Mouse (Mus musculus): ENCODE results near the gene Meis1. TPM values are rescaled to one million over a fixed set of nuclear protein-coding genes. Genes with fewer than 3 reads are reported as not detected.

The Meis1 gene
- total RNA-seq, 2 experiments from 2014 or later: 3.6 to 4.5 TPM

- no peak for DNase-seq (ENCODE audit: low spot score in 2 of 2)
- intact Hi-C loops (cut with DNase I): loop anchor here (10.0 kb wide), 1 partner anchor 1742 kb away; no protein-coding TSS in a partner anchor
These were observed 2.1 kb downstream of the Meis1 start for GRCm38 (mm10) chr11:19016481-19017220.

- DNase-seq (ENCODE audit: low spot score in 2 of 2): no peak
- intact Hi-C loops (cut with DNase I): loop anchor here (10.0 kb wide), 1 partner anchor 1741 kb away; no protein-coding TSS in a partner anchor
These were observed 2.9 kb downstream of the Meis1 start for GRCm38 (mm10) chr11:19015731-19016461.

DNA sequence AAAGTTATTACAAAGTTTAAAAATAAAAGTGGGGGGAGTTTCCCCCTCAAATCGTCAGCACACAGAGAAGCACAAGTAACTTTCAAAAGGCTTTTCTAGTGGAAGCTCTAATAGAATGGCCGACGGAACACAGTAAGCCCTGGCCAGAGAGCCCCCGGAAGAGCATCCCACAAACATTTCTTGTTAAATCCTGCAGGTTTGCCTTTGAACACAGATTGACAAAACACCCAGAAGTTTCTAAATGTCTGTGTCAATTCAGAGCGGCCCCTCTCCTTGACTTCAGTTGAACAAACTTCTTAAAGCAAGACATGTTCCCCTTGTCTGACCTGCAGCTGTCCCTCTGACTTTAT is 3.4 kb downstream of the Meis1 start:
- no peak for DNase-seq (ENCODE audit: low spot score in 2 of 2)
- intact Hi-C loops (cut with DNase I): loop anchor here (10.0 kb wide), 1 partner anchor 1741 kb away; no protein-coding TSS in a partner anchor

DNA sequence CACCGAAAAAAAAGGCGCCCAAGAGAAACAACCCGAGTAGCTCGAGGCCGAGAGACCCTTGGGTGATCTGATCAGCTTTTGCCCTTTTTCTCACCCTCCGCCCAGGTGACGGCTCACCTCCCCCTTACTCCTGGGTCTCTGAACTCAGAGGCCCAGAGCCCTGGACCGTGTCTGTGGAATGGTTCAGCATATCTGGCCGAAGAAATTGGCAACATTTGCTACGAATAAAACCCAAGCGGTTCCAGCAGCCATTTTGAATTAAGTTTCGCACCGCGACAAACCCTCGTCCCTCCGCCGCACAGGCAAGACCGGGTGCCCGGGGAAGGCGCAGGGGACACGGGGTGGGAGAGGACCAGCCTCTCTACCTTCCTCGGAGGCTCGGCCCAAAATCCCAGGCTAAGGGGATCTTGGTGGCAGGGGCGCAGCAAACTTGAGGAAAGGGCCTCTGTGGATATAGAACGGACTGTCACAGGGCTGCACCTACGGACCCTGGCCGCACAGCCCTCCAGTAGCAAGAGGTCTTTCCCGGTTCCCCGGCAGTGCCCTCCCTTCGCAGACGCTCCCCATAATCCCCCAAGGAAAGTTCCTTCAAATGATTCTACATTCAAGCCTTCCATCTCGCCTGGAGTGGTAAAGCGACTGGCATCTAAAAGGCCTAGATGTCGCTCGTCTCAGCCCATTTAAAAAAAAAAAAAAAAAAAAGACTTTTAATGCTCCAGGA is 4.2 kb downstream of the Meis1 start:
- intact Hi-C loops (cut with DNase I): loop anchor here (10.0 kb wide), 1 partner anchor 1740 kb away; no protein-coding TSS in a partner anchor
- no peak for DNase-seq (ENCODE audit: low spot score in 2 of 2)

DNA sequence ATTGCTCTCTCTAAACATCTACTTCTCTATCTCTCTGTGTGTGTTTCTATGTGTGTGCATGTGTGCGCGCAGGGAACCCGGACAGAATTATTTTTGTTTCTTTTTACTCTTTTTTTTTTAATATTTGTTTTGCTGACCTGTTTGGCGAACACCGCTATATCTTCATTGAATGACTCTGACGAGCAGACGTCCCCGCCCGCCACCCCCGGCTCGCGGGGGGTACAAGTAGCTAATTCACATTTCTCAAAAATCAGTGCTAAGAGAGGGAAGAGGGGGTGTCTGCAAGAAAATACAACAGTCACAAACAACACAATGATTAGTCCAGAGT is 4.7 kb downstream of the Meis1 start:
- intact Hi-C loops (cut with DNase I): loop anchor here (10.0 kb wide), 1 partner anchor 1739 kb away; no protein-coding TSS in a partner anchor
- no peak for DNase-seq (ENCODE audit: low spot score in 2 of 2)

GRCm38 (mm10) chr11:19013141-19014112 is 5.4 kb downstream of the Meis1 start:
- no peak for DNase-seq (ENCODE audit: low spot score in 2 of 2)
- intact Hi-C loops (cut with DNase I): loop anchor here (10.0 kb wide), 1 partner anchor 1739 kb away; no protein-coding TSS in a partner anchor

DNA sequence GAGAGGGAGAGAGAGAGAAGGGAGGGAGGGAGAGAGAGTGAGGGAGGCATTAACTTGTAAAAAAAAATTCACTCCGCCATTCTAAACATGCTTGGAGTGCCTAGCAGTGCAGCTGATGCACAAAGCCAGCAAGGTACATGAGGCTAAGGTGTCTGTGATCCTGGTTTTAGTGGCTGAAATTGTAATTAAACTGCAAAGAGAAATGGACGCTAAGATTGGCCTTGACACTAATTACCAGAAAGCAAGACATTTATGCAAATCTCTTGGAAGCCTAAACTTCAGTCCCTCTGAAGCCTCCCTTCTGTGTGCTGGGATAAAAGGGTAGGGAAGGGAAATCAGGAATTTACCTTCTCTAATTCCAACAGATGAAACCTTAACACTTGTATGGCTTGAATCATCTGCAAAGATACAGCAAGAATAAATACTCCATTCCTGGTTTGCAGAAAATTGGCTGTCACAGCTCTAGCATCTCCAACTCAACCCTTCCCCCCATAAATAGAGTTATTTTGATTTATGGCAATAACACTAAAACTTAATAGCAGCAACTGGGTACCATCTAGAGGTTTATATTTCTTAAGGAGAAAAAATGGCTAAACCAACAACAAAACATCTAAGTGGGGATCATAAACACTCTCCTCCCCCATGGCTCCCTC is 6.2 kb downstream of the Meis1 start:
- intact Hi-C loops (cut with DNase I): loop anchor here (10.0 kb wide), 1 partner anchor 1738 kb away; no protein-coding TSS in a partner anchor
- no peak for DNase-seq (ENCODE audit: low spot score in 2 of 2)

- intact Hi-C loops (cut with DNase I): loop anchor here (10.0 kb wide), 1 partner anchor 1737 kb away; no protein-coding TSS in a partner anchor
These were observed 6.8 kb downstream of the Meis1 start for GRCm38 (mm10) chr11:19012001-19012400.

GRCm38 (mm10) chr11:19011108-19011805 is 7.5 kb downstream of the Meis1 start:
- DNase-seq (ENCODE audit: low spot score in 2 of 2): no peak
- intact Hi-C loops (cut with DNase I): loop anchor here (10.0 kb wide), 1 partner anchor 1736 kb away; no protein-coding TSS in a partner anchor

More at GRCm38 (mm10) chr11:19012001-19012400, 6.8 kb downstream of the Meis1 start:
- DNase-seq (ENCODE audit: low spot score in 2 of 2): no peak

GRCm38 (mm10) chr11:19010396-19010811 is 8.4 kb downstream of the Meis1 start:
- intact Hi-C loops (cut with DNase I): loop anchor here (10.0 kb wide), 1 partner anchor 1736 kb away; no protein-coding TSS in a partner anchor
- no peak for DNase-seq (ENCODE audit: low spot score in 2 of 2)

- intact Hi-C loops (cut with DNase I): loop anchor here (10.0 kb wide), 1 partner anchor 1735 kb away; no protein-coding TSS in a partner anchor
These were observed 9.0 kb downstream of the Meis1 start for GRCm38 (mm10) chr11:19009536-19010395.

DNA sequence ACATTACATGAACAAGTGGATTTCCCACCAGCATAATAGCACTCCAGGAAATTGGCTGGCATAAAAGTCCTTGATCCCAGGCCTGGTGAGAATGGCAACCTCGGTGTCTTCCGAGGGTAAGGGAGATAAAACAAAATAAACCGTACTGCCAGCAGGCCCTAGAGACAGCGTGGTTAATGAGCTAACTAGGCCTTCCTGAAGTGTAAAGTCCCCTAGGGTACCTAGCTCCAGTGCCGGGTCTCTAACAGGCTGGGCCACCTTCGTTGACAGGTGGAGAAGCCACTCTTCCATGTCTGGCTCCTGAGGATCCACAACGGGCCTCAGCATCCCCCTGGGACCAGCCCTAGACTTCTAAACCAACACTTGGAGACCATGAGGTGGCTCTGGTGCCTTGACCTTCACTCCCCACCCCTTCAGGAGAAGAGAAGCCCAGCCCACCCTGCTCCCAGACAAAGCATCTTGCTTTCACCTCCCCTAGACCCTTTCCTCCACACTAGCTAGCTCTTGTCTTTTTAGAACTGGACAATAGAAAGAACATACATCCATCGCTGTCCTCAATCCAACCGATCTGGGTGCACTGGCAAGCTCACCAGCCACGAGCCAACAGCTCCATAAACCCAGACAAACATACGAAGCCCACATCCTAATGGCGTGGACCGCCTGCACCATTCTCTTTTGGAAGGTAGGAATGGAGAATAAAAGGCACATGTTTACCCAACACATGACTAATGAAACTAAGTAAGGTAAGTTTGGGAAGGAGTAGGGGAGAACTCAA is 10.0 kb downstream of the Meis1 start:
- DNase-seq (ENCODE audit: low spot score in 2 of 2): no peak
- intact Hi-C loops (cut with DNase I): no loop called here

More at GRCm38 (mm10) chr11:19009536-19010395, 9.0 kb downstream of the Meis1 start:
- DNase-seq (ENCODE audit: low spot score in 2 of 2): no peak

DNA sequence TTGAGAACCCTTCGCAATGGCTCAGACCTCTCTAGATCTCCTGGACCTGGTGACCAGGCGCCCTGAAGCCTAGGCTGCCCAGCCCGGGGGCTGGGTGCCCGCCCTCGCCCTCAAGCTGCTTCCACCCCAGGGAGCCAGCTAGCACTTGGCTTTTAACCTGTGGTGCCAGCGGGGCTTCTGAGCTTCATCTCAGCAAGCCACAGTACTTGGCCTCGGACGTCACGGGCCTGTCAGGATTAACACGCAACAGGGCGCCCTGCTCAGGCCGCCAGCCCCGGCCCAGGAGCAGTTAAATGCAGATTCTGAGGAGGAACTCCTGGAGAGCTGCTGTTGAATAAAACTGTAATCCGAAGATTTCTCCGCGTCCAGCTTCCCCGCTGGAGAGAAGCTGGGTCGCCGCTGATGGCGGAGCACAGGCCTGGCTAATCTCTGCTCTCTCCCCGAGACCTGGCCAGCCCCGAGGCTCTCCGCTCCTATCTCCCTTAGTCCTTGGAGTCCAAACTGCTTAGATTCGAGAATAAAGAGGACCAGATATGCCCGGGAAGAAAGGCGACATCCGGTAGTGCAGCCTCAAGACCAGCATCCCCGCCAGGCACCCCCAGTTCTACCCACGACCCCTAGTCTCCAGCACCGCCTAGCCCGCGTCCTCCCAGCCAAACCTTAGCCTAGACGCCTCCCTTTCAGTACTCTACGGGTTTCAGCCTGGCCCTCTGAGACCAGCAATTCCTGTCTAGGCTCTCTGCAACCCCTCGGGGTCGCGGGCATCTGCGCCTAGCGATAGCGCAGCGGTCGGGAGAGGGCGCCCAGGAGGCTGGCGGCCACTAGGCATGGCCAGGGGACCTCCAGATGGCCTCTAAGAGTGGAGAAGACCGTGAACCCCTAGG is 11.0 kb downstream of the Meis1 start:
- no peak for DNase-seq (ENCODE audit: low spot score in 2 of 2)
- intact Hi-C loops (cut with DNase I): no loop called here

DNA sequence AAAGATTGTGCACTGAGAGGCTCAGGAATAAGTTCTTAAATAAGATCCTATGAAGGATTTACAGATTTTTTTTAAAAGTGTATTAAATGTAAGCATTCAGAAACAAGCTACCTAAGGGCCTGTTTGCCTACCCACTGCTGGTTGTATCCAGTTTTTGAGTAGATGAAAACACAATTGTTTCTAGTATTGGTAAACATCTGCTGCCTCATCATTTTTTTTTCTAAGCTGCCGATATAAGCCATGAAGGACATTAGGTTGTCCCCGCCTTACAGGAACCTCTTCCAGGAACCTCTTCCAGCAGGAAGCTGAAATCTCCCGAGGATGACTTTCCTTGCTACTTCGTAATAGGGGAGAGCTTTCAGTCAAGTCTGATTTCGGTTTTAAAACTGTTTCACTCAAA is 11.7 kb downstream of the Meis1 start:
- intact Hi-C loops (cut with DNase I): no loop called here
- no peak for DNase-seq (ENCODE audit: low spot score in 2 of 2)

Data from left cerebral cortex, postnatal 14 days (tissue).